Mouse (Mus musculus) G1E (cell line): ENCODE measurements around the gene Hint1. TPM values are rescaled to one million over a fixed set of nuclear protein-coding genes. Genes with fewer than 3 reads are reported as not detected.

Experiments
- ATAC-seq: 2 replicates; pipeline ENCODE4 v1.8.0; 2016; ENCODE audit warnings: mild to moderate bottlenecking; ENCODE audit not compliant: insufficient number of reproducible peaks, poor library complexity, low FRiP score, severe bottlenecking; ENCODE audit errors: extremely low read depth
- DNase-seq: peaks from one replicate; pipeline ENCODE4 v3.0.0; 2012; ENCODE audit warnings: low spot score
- H3K27me3 ChIP-seq: 2 replicates; pipeline ENCODE4 v1.6.1; 2012; ENCODE audit warnings: mild to moderate bottlenecking, low read length, inconsistent platforms; ENCODE audit not compliant: insufficient read depth
- H3K36me3 ChIP-seq: replicated peaks from 2 replicates; pipeline ENCODE3; 2012; ENCODE audit warnings: mild to moderate bottlenecking, inconsistent platforms
- H3K4me1 ChIP-seq: 2 replicates; pipeline ENCODE4 v1.6.1; 2012; ENCODE audit warnings: low read depth, low read length, inconsistent platforms, mixed read lengths; ENCODE audit not compliant: insufficient read depth
- H3K4me3 ChIP-seq: 2 replicates; pipeline ENCODE4 v1.5.1; 2012; ENCODE audit warnings: low read depth, mild to moderate bottlenecking, inconsistent platforms, low read length, moderate library complexity, mixed read lengths
- H3K9me3 ChIP-seq: replicated peaks from 2 replicates; pipeline ENCODE4 v1.6.1; 2012; ENCODE audit warnings: inconsistent platforms
- CTCF ChIP-seq: IDR thresholded peaks from 2 replicates; pipeline ENCODE4 v1.5.1; 2012; ENCODE audit warnings: low read depth, low read length, inconsistent platforms, mixed read lengths
- GATA1 ChIP-seq: IDR thresholded peaks from 2 replicates; pipeline ENCODE4 v1.6.1; 2012; ENCODE audit warnings: borderline replicate concordance, low read length, inconsistent platforms, mixed read lengths
- GATA2 ChIP-seq: IDR thresholded peaks from 2 replicates; pipeline ENCODE4 v1.6.1; 2012; ENCODE audit warnings: low read depth, low read length, inconsistent platforms, borderline replicate concordance
- POLR2AphosphoS5 ChIP-seq: IDR thresholded peaks from 2 replicates; pipeline ENCODE4 v1.6.1; 2012; ENCODE audit warnings: low read depth, low read length, inconsistent platforms; ENCODE audit not compliant: insufficient replicate concordance
- TAL1 ChIP-seq: conservative IDR thresholded peaks from 2 replicates; pipeline ENCODE4 v1.6.1; 2012; ENCODE audit warnings: low read depth, low read length, inconsistent platforms, mixed read lengths
- polyA plus RNA-seq: library from polyadenylated mRNA; stranded (reverse); fragments of >175 nt; gene quantifications from 2 replicates; pipeline ENCODE4 v1.2.3, GENCODE M21; 2012
- total RNA-seq, 2 experiments: library from RNA; stranded (forward) in 1 of 2; stranded (reverse) in 1 of 2; fragments of 200-1000 nt in 1 of 2; fragments of >200 nt in 1 of 2; fragmentation: Nextera tagmentation in 1 of 2; gene quantifications; 2 replicates each; pipeline ENCODE4 v1.2.3; 2014 to 2017

The Hint1 gene
- total and polyA plus RNA-seq, 3 experiments, result 132 to 1,134 (median 406) TPM

- Histone ChIP-seq H3K4me1 (no peaks in the 10 kb centered on the region; the same call in 1 of the 2 replicates), H3K36me3 (peaks cover 24% of the 10 kb centered on the region), H3K9me3 (no peaks in the 10 kb centered on the region), H3K27me3 (peaks cover 7% of the 10 kb centered on the region; the same call in 1 of the 2 replicates), H3K4me3 (no peak overlapping the region)
- no peak for DNase-seq
- no peak for TF ChIP-seq GATA1
- no peak for TF ChIP-seq GATA2
- no peak for TF ChIP-seq TAL1
- TF ChIP-seq CTCF, result no peak
- TF ChIP-seq POLR2AphosphoS5, result no peak
- ATAC-seq, result no peak
Observed at GRCm38 (mm10) chr11:54906466-54906865, 40.3 kb downstream of the Hint1 start.

- Histone ChIP-seq H3K4me3 (no peak overlapping the region), H3K27me3 (peaks cover 7% of the 10 kb centered on the region; the same call in 1 of the 2 replicates), H3K9me3 (no peaks in the 10 kb centered on the region), H3K36me3 (peaks cover 31% of the 10 kb centered on the region), H3K4me1 (no peaks in the 10 kb centered on the region; the same call in 1 of the 2 replicates)
- no peak for DNase-seq
- no peak for TF ChIP-seq GATA1
- no peak for ATAC-seq
Observed at GRCm38 (mm10) chr11:54907259-54907658, 41.1 kb downstream of the Hint1 start.

- DNase-seq (no peak), ATAC-seq (no peak)
- H3K4me3 ChIP-seq, result no peak overlapping the region
- peaks cover 3% of the 10 kb centered on the region; the same call in 1 of the 2 replicates for H3K27me3 ChIP-seq
- TF ChIP-seq POLR2AphosphoS5, result no peak
- no peak for TF ChIP-seq GATA1
- no peak for TF ChIP-seq TAL1
- H3K36me3 ChIP-seq, result peaks cover 49% of the 10 kb centered on the region
- no peaks in the 10 kb centered on the region for H3K4me1 ChIP-seq
- no peaks in the 10 kb centered on the region for H3K9me3 ChIP-seq
Observed at GRCm38 (mm10) chr11:54909273-54909672, 43.1 kb downstream of the Hint1 start.

- no peak overlapping the region for H3K4me3 ChIP-seq
- no peaks in the 10 kb centered on the region for H3K4me1 ChIP-seq
- peaks cover 3% of the 10 kb centered on the region; the same call in 1 of the 2 replicates for H3K27me3 ChIP-seq
- peaks cover 58% of the 10 kb centered on the region for H3K36me3 ChIP-seq
- no peak for DNase-seq
- no peak for ATAC-seq
- no peaks in the 10 kb centered on the region for H3K9me3 ChIP-seq
- TF ChIP-seq CTCF, result no peak
- TF ChIP-seq POLR2AphosphoS5, result no peak
- TF ChIP-seq TAL1, result no peak
- no peak for TF ChIP-seq GATA2
- no peak for TF ChIP-seq GATA1
Observed at GRCm38 (mm10) chr11:54910081-54910665, 44.0 kb downstream of the Hint1 start.

GRCm38 (mm10) chr11:54911201-54911600 is 45.0 kb downstream of the Hint1 start:
- DNase-seq (no peak), ATAC-seq (no peak)
- H3K4me1 ChIP-seq, result no peaks in the 10 kb centered on the region
- no peaks in the 10 kb centered on the region for H3K9me3 ChIP-seq
- TF ChIP-seq TAL1 (no peak), CTCF (no peak), GATA1 (no peak), POLR2AphosphoS5 (no peak), GATA2 (no peak)
- H3K27me3 ChIP-seq, result no peaks in the 10 kb centered on the region
- peaks cover 66% of the 10 kb centered on the region for H3K36me3 ChIP-seq
- H3K4me3 ChIP-seq, result no peak overlapping the region

- no peak for ATAC-seq
- no peaks in the 10 kb centered on the region for H3K9me3 ChIP-seq
- H3K4me1 ChIP-seq, result no peaks in the 10 kb centered on the region
Observed at GRCm38 (mm10) chr11:54911671-54912502, 45.7 kb downstream of the Hint1 start.

More at GRCm38 (mm10) chr11:54911671-54912502, 45.7 kb downstream of the Hint1 start:
- peaks cover 73% of the 10 kb centered on the region for H3K36me3 ChIP-seq
- H3K27me3 ChIP-seq, result no peaks in the 10 kb centered on the region
- no peak for DNase-seq
- no peak overlapping the region for H3K4me3 ChIP-seq
- TF ChIP-seq TAL1, result no peak
- TF ChIP-seq POLR2AphosphoS5, result no peak
- no peak for TF ChIP-seq GATA1
- TF ChIP-seq GATA2, result no peak
- no peak for TF ChIP-seq CTCF
